Mouse (Mus musculus) T-cell, adult 66 days (primary cell): ENCODE measurements around the gene Sftpd. TPM values are rescaled to one million over a fixed set of nuclear protein-coding genes. Genes with fewer than 3 reads are reported as not detected.

Experiments used
- total RNA-seq, 2 experiments: library from RNA; stranded (reverse); gene quantifications; 3 replicates in 1 of 2; 4 replicates in 1 of 2; pipeline ENCODE4 v1.2.4; 2023

The Sftpd gene
- not detected for total RNA-seq

GRCm38 (mm10) chr14:41185059-41185821 lies at the start of gene Sftpd:
Gene Sftpd (minus strand): TSS chr14:41185149.

DNA sequence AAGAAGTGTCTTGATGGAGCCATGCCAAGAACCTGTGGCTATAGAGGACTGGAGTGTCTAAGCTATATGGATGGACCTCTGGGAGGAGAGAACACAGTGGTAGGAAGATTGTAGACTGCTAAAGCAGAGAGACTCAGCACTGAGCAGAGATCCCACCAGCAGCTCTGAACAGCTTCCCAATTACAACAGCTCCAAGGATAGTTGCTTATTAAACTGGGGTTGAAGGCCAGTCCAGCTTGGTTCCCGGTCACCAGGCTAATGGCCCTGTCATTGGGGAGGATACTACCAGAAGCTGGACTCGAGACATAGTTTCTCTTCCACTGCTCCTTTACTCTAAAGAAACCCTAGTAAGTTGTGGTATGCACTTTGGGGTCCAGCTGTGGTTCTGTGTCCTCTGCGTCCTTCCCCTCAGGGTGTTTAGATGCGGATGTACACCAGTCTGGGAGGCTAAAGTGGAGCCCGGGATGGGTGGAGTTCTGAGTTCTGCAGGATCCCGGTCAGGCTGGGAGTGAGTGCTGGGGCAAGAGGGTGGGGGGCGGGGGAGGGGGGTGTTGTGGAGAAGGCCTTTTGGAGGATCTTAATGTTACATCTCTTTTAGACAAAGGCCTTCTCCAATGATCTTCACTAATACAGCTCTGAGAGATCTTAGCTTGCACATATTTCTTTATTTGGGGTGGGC lies 33.6 kb downstream of the Sftpd start, which contains the start of gene Mbl1:
Mbl1 (plus strand) TSS at position 239 of the 679 bp plus-strand sequence.

DNA sequence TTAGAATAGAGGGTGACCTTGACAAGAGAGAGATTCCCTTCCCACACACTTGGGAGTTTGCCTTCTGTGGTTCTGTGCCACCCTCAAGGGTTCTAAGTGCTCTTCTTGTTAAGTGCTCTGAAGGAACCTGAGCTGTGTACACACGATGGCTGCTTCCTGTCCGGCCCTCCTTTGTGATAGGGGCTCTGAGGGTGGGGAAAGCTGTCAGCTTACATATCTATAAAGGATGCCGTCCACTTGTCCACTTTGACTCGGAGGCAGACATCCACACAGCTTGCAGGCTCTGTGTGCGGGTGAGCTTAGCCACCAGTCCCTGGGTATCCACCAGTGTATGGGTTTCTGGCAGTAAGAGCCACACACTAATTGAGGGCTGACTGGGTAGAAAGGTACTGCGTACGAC lies 53.4 kb downstream of the Sftpd start, which contains the start of gene Sftpa1:
Sftpa1 (plus strand) TSS at position 243 of the 400 bp plus-strand sequence.

Other genes starting within 250 kb of the Sftpd start
- 100 to 1,000 TPM in 1 of 2 experiments, 10 to 100 TPM in 1; 98.0 to 114 TPM for gene Tspan14, start 218.3 kb downstream of the Sftpd start, total RNA-seq
- 10 to 100 TPM in 1 of 2 experiments, 1 to 10 TPM in 1; 6.7 to 10.1 TPM for gene Fam213a, start 171.4 kb downstream of the Sftpd start, total RNA-seq
- not detected for gene Dydc2, start 115.9 kb downstream of the Sftpd start, total RNA-seq
- not detected for gene Dydc1, start 112.2 kb downstream of the Sftpd start, total RNA-seq
- gene Mat1a, start 80.1 kb downstream of the Sftpd start, total RNA-seq, result not detected
- gene Sftpa1, start 53.4 kb downstream of the Sftpd start, total RNA-seq, result not detected
- not detected for gene Mbl1, start 33.7 kb downstream of the Sftpd start, total RNA-seq
- not detected for gene Gm2832, start 93.7 kb upstream of the Sftpd start, total RNA-seq
- not detected for gene Gm5798, start 163.5 kb upstream of the Sftpd start, total RNA-seq
- gene Gm7945, start 201.2 kb upstream of the Sftpd start, total RNA-seq, result not detected
- not detected for gene Gm6482, start 223.1 kb upstream of the Sftpd start, total RNA-seq